Mouse (Mus musculus) lung, embryonic 16.5 days (tissue): Measurements from ENCODE around the gene Cdhr3. TPM values are rescaled to one million over a fixed set of nuclear protein-coding genes. Genes with fewer than 3 reads are reported as not detected.

ENCODE experiments used
- ATAC-seq: fragments of 200-750 bp; cut with Nextera tagmentation; 2 replicates; pipeline ENCODE4 v1.8.0; 2017; ENCODE audit warnings: low read depth, mild to moderate bottlenecking, moderate library complexity
- H3K27ac ChIP-seq: fragments of 300-500 bp; sonication (generic); 2 replicates; pipeline ENCODE4 v1.5.1; 2014; ENCODE audit warnings: mild to moderate bottlenecking, control low read depth, low read length
- H3K27me3 ChIP-seq: fragments of 300-500 bp; sonication (generic); 2 replicates; pipeline ENCODE4 v1.6.1; 2014; ENCODE audit warnings: low read depth, low read length, mixed read lengths; ENCODE audit not compliant: control insufficient read depth, insufficient read depth
- H3K36me3 ChIP-seq: fragments of 300-500 bp; sonication (generic); 2 replicates; pipeline ENCODE4 v1.6.1; 2014; ENCODE audit warnings: low read length; ENCODE audit not compliant: control insufficient read depth, insufficient read depth
- H3K4me1 ChIP-seq: fragments of 300-500 bp; sonication (generic); replicated peaks from 2 replicates; pipeline ENCODE4 v1.6.1; 2014; ENCODE audit warnings: low read length, mixed read lengths; ENCODE audit not compliant: control insufficient read depth, insufficient read depth
- H3K4me2 ChIP-seq: fragments of 300-500 bp; sonication (generic); 2 replicates; pipeline ENCODE4 v1.6.1; 2014; ENCODE audit warnings: low read depth, low read length, control low read depth
- H3K4me3 ChIP-seq: fragments of 300-500 bp; sonication (generic); 2 replicates; pipeline ENCODE4 v1.5.1; 2014; ENCODE audit warnings: mild to moderate bottlenecking, low read length, control low read depth
- H3K9ac ChIP-seq: fragments of 300-500 bp; sonication (generic); 2 replicates; pipeline ENCODE4 v1.6.1; 2014; ENCODE audit warnings: low read length, control low read depth
- H3K9me3 ChIP-seq: fragments of 300-500 bp; sonication (generic); 2 replicates; pipeline ENCODE4 v1.6.1; 2016; ENCODE audit warnings: low read length; ENCODE audit not compliant: control insufficient read depth
- WGBS: fragments of 180-500 bp; shearing (Covaris S2); extraction: QIAGEN DNeasy Blood & Tissue Kit; methylation state at CpG from one replicate; pipeline ENCODE4 v1.1.7; 2014; 5-methylcytosine and 5-hydroxymethylcytosine counted together
- polyA plus RNA-seq: library from polyadenylated mRNA; unstranded; fragments of >200 nt; fragmentation: Nextera tagmentation; extraction: Ambion mirVana; gene quantifications from 2 replicates; pipeline ENCODE4 v1.2.1, GENCODE M21; 2015

Gene Cdhr3
- 1.2 and 1.8 TPM in 2 replicates for polyA plus RNA-seq

- Histone ChIP-seq H3K27me3 (no peaks in the 10 kb centered on the region), H3K27ac (no peak within 1 kb of the TSS), H3K9ac (no peak within 1 kb of the TSS), H3K4me3 (no peak within 1 kb of the TSS), H3K36me3 (no peaks in the 10 kb centered on the region), H3K9me3 (no peaks in the 10 kb centered on the region), H3K4me2 (no peak within 1 kb of the TSS), H3K4me1 (no peaks in the 10 kb centered on the region)
- no peak for ATAC-seq
- WGBS = 71% methylated on average over 6 of the region's 6 CpGs
Measured at GRCm38 (mm10) chr12:33092775-33093174, at the start of gene Cdhr3. Gene Cdhr3 (minus strand): TSS chr12:33092875.

- no peaks in the 10 kb centered on the region for H3K36me3 ChIP-seq
- no peaks in the 10 kb centered on the region for H3K4me1 ChIP-seq
- H3K9me3 ChIP-seq = no peaks in the 10 kb centered on the region
- no peak overlapping the region for H3K9ac ChIP-seq
- no peak overlapping the region for H3K4me2 ChIP-seq
- H3K27ac ChIP-seq = no peak overlapping the region
- ATAC-seq = no peak
- H3K27me3 ChIP-seq = no peaks in the 10 kb centered on the region
- no peak overlapping the region for H3K4me3 ChIP-seq
- 63% methylated on average over 3 of the region's 3 CpGs for WGBS
Measured at GRCm38 (mm10) chr12:33139083-33139482, 46.4 kb upstream of the Cdhr3 start.

- H3K36me3 ChIP-seq = no peaks in the 10 kb centered on the region
- no peak overlapping the region for H3K9ac ChIP-seq
- WGBS = 74% methylated on average over 1 of the region's 1 CpGs
- no peak for ATAC-seq
- no peaks in the 10 kb centered on the region for H3K9me3 ChIP-seq
- H3K4me1 ChIP-seq = no peaks in the 10 kb centered on the region
- H3K4me3 ChIP-seq = no peak overlapping the region
- no peak overlapping the region for H3K4me2 ChIP-seq
- no peaks in the 10 kb centered on the region for H3K27me3 ChIP-seq
- H3K27ac ChIP-seq = no peak overlapping the region
Measured at GRCm38 (mm10) chr12:33137857-33138256, 45.2 kb upstream of the Cdhr3 start.

- H3K4me3 ChIP-seq = no peak overlapping the region
- no peak for ATAC-seq
- no peak overlapping the region for H3K27ac ChIP-seq
- peaks cover 7% of the 10 kb centered on the region; the same call in 1 of the 2 replicates for H3K4me1 ChIP-seq
- no peak overlapping the region for H3K9ac ChIP-seq
- H3K27me3 ChIP-seq = no peaks in the 10 kb centered on the region
- H3K9me3 ChIP-seq = no peaks in the 10 kb centered on the region
- 51% methylated on average over 7 of the region's 7 CpGs for WGBS
- no peaks in the 10 kb centered on the region for H3K36me3 ChIP-seq
- H3K4me2 ChIP-seq = no peak overlapping the region
Measured at GRCm38 (mm10) chr12:33131796-33132195, 39.1 kb upstream of the Cdhr3 start.

- Histone ChIP-seq H3K9ac (no peak overlapping the region), H3K36me3 (no peaks in the 10 kb centered on the region), H3K27ac (no peak overlapping the region), H3K27me3 (no peaks in the 10 kb centered on the region), H3K4me3 (no peak overlapping the region), H3K4me2 (no peak overlapping the region), H3K9me3 (no peaks in the 10 kb centered on the region), H3K4me1 (peaks cover 7% of the 10 kb centered on the region; the same call in 1 of the 2 replicates)
- ATAC-seq = no peak
- WGBS = 49% methylated on average over 8 of the region's 8 CpGs
Measured at GRCm38 (mm10) chr12:33130401-33130800, 37.7 kb upstream of the Cdhr3 start.

- Histone ChIP-seq H3K4me2 (no peak overlapping the region), H3K4me3 (no peak overlapping the region), H3K9me3 (no peaks in the 10 kb centered on the region), H3K27ac (no peak overlapping the region), H3K27me3 (no peaks in the 10 kb centered on the region), H3K4me1 (peaks cover 7% of the 10 kb centered on the region; the same call in 1 of the 2 replicates), H3K36me3 (no peaks in the 10 kb centered on the region), H3K9ac (no peak overlapping the region)
- 19% methylated on average over 4 of the region's 4 CpGs for WGBS
- no peak; the same call in 1 of the 2 replicates for ATAC-seq
Measured at GRCm38 (mm10) chr12:33129410-33129809, 36.7 kb upstream of the Cdhr3 start.

- Histone ChIP-seq H3K9me3 (no peaks in the 10 kb centered on the region), H3K27ac (no peak overlapping the region), H3K36me3 (no peaks in the 10 kb centered on the region), H3K4me3 (no peak overlapping the region), H3K4me2 (no peak overlapping the region), H3K4me1 (peaks cover 7% of the 10 kb centered on the region; the same call in 1 of the 2 replicates), H3K27me3 (no peaks in the 10 kb centered on the region), H3K9ac (no peak overlapping the region)
- ATAC-seq = no peak
- 50% methylated on average over 7 of the region's 7 CpGs for WGBS
Measured at GRCm38 (mm10) chr12:33128702-33129101, 36.0 kb upstream of the Cdhr3 start.

- ATAC-seq = no peak
- H3K9me3 ChIP-seq = no peaks in the 10 kb centered on the region
- H3K4me1 ChIP-seq = peaks cover 7% of the 10 kb centered on the region; the same call in 1 of the 2 replicates
- H3K27ac ChIP-seq = no peak overlapping the region
- 66% methylated on average over 2 of the region's 2 CpGs for WGBS
- H3K4me3 ChIP-seq = no peak overlapping the region
- H3K4me2 ChIP-seq = no peak overlapping the region
- no peaks in the 10 kb centered on the region for H3K36me3 ChIP-seq
- H3K9ac ChIP-seq = no peak overlapping the region
- H3K27me3 ChIP-seq = no peaks in the 10 kb centered on the region
Measured at GRCm38 (mm10) chr12:33128121-33128520, 35.4 kb upstream of the Cdhr3 start.

- no peaks in the 10 kb centered on the region for H3K27me3 ChIP-seq
- no peak overlapping the region for H3K9ac ChIP-seq
- no peak overlapping the region for H3K27ac ChIP-seq
- no peak overlapping the region for H3K4me3 ChIP-seq
- no peak overlapping the region for H3K4me2 ChIP-seq
- ATAC-seq = no peak
- peaks cover 5% of the 10 kb centered on the region; the same call in 1 of the 2 replicates for H3K4me1 ChIP-seq
- H3K36me3 ChIP-seq = no peaks in the 10 kb centered on the region
- no peaks in the 10 kb centered on the region for H3K9me3 ChIP-seq
Measured at GRCm38 (mm10) chr12:33126243-33126642, 33.6 kb upstream of the Cdhr3 start.
